ENCODE assay signal across 12 mouse cellular contexts in the genomic region with DNA sequence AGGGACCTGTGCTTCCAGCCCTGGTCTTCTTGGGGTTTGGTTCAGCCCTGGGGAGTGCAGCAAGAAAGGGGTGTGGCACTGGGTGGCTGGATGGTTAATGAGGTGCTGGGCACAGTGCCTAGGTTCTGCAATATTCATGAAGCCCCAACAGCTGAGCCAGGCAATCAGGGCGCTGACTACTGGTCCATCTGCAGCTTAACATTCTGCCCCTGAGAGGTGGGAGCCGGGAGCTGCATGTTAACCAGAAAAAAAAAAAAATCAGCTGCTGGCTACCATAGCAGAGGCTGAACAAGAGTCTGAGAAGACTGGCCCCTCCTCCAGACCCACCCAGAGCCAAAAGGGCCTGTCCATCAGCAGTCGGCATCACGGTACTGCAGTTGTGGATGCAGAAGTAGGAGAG. TPM values are rescaled to one million over a fixed set of nuclear protein-coding genes. Genes with fewer than 3 reads are reported as not detected.
DNase-seq lines count a peak whose midpoint lies in the region; ATAC-seq and TF ChIP-seq lines count a peak whose summit lies in the region.
"Had no signal": no experiment of that assay in that cellular context is flagged by ENCODE, and none has a peak within 500 bp of the region (broad histone marks: within the 10 kb centered on the region; RNA-seq: fewer than 3 reads in every experiment).

No protein-coding gene starts in this region.

- DNase-seq in cerebellum, adult 2 months, result peak; percentile 34 to 37
- DNase-seq in cerebellum, adult 11 months, result no peak
- DNase-seq in midbrain, embryonic 11.5 days (ENCODE audit: low spot score, missing footprints), result no peak
- peak; percentile 68 for DNase-seq in forebrain, postnatal 0 days
- peak; percentile 78 for DNase-seq in midbrain, postnatal 0 days (ENCODE audit: low spot score)
- DNase-seq in yolk sac, embryonic 10.5 days (ENCODE audit: low spot score), result no peak
- DNase-seq in spleen, postnatal 14 days (ENCODE audit: low spot score in 2 of 2), result no peak
- DNase-seq: gastrocnemius, postnatal 25 days; lung, embryonic 14.5 days had no signal

- no peaks in the 10 kb centered on the region for H3K9me3 ChIP-seq in midbrain, embryonic 11.5 days (ENCODE audit: control insufficient read depth, low read length)
- H3K9me3 ChIP-seq in midbrain, embryonic 16.5 days (replicated peaks; ENCODE audit: control insufficient read depth, low read length, poor library complexity, severe bottlenecking), result no peaks in the 10 kb centered on the region
- no peaks in the 10 kb centered on the region for H3K9me3 ChIP-seq in forebrain, postnatal 0 days (ENCODE audit: low read length)
- no peaks in the 10 kb centered on the region for H3K9me3 ChIP-seq in midbrain, postnatal 0 days (ENCODE audit: low read length)
- H3K9me3 ChIP-seq: G1E had no signal

- H3K4me1 ChIP-seq in cerebellum, adult 2 months (ENCODE audit: control insufficient read depth, insufficient read depth, low read length), result peaks cover 60% of the 10 kb centered on the region
- H3K4me1 ChIP-seq in midbrain, embryonic 11.5 days (ENCODE audit: control insufficient read depth, insufficient read depth, low read length), result peaks cover 8% of the 10 kb centered on the region; the same call in 1 of the 2 replicates
- H3K4me1 ChIP-seq in midbrain, embryonic 16.5 days (ENCODE audit: control insufficient read depth, insufficient read depth, low read length), result peaks cover 25% of the 10 kb centered on the region
- peaks cover 18% of the 10 kb centered on the region; the same call in 1 of the 2 replicates for H3K4me1 ChIP-seq in forebrain, postnatal 0 days (ENCODE audit: insufficient read depth)
- peaks cover 22% of the 10 kb centered on the region for H3K4me1 ChIP-seq in midbrain, postnatal 0 days (ENCODE audit: insufficient read depth, low read length)

- no peaks in the 10 kb centered on the region for H3K27me3 ChIP-seq in cerebellum, adult 2 months (ENCODE audit: control insufficient read depth, insufficient read depth, low read length)
- no peaks in the 10 kb centered on the region for H3K27me3 ChIP-seq in midbrain, embryonic 11.5 days (ENCODE audit: control insufficient read depth, insufficient read depth, low read length)
- no peaks in the 10 kb centered on the region for H3K27me3 ChIP-seq in midbrain, embryonic 16.5 days (ENCODE audit: control insufficient read depth, insufficient read depth, low read depth, low read length)
- H3K27me3 ChIP-seq in forebrain, postnatal 0 days (ENCODE audit: insufficient read depth, low read length), result no peaks in the 10 kb centered on the region
- no peaks in the 10 kb centered on the region for H3K27me3 ChIP-seq in midbrain, postnatal 0 days (ENCODE audit: insufficient read depth, low read length)

- TF ChIP-seq POLR2A in cerebellum, adult 2 months (IDR thresholded peaks at IDR 0.05; ENCODE audit: borderline replicate concordance, insufficient read depth, low read length), result no peak

- 28% methylated on average over 4 of the region's 4 CpGs for WGBS in cerebellum, adult 2 months
- 38% methylated on average over 4 of the region's 4 CpGs for WGBS in midbrain, embryonic 11.5 days
- WGBS in midbrain, embryonic 16.5 days, result 36% methylated on average over 4 of the region's 4 CpGs
- WGBS in forebrain, postnatal 0 days, result 13% methylated on average over 4 of the region's 4 CpGs
- WGBS in midbrain, postnatal 0 days, result 23% methylated on average over 4 of the region's 4 CpGs

- no peak for TF ChIP-seq CTCF in cerebellum, adult 2 months (IDR thresholded peaks at IDR 0.05; ENCODE audit: borderline replicate concordance, insufficient read depth, low read depth, low read length)
- no peak for TF ChIP-seq CTCF in forebrain, postnatal 0 days (IDR thresholded peaks at IDR 0.05; ENCODE audit: low read depth)
- no peak for TF ChIP-seq CTCF in midbrain, postnatal 0 days (IDR thresholded peaks at IDR 0.05)

- 0 out of 2 replicates have a peak, but pooled peaks have one; percentile 22 for ATAC-seq in midbrain, embryonic 11.5 days (ENCODE audit: low FRiP score)
- no peak for ATAC-seq in midbrain, embryonic 16.5 days
- peak; percentile 60 for ATAC-seq in forebrain, postnatal 0 days
- ATAC-seq in midbrain, postnatal 0 days (ENCODE audit: low FRiP score), result no peak
- ATAC-seq: intestine, embryonic 16.5 days had no signal

- no peak overlapping the region for H3K4me2 ChIP-seq in midbrain, embryonic 11.5 days
- no peak overlapping the region for H3K4me2 ChIP-seq in midbrain, embryonic 16.5 days (ENCODE audit: low read length)
- no peak overlapping the region for H3K4me2 ChIP-seq in forebrain, postnatal 0 days (ENCODE audit: low read depth)
- no peak overlapping the region for H3K4me2 ChIP-seq in midbrain, postnatal 0 days (ENCODE audit: low read depth, low read length, poor library complexity, severe bottlenecking)
- H3K4me2 ChIP-seq: lung, embryonic 14.5 days had no signal

- H3K9ac ChIP-seq in midbrain, embryonic 11.5 days (ENCODE audit: low read length), result no peak overlapping the region
- H3K9ac ChIP-seq in midbrain, embryonic 16.5 days (ENCODE audit: low read depth, low read length), result no peak overlapping the region
- H3K9ac ChIP-seq in forebrain, postnatal 0 days, result no peak overlapping the region
- no peak overlapping the region for H3K9ac ChIP-seq in midbrain, postnatal 0 days (replicated peaks; ENCODE audit: low read length, poor library complexity, severe bottlenecking)
- H3K9ac ChIP-seq: lung, embryonic 14.5 days had no signal

- H3K36me3 ChIP-seq in midbrain, embryonic 11.5 days (ENCODE audit: control insufficient read depth, insufficient read depth, low read length), result no peaks in the 10 kb centered on the region
- no peaks in the 10 kb centered on the region for H3K36me3 ChIP-seq in midbrain, embryonic 16.5 days (ENCODE audit: control insufficient read depth, insufficient read depth, low read length)
- no peaks in the 10 kb centered on the region for H3K36me3 ChIP-seq in forebrain, postnatal 0 days (ENCODE audit: insufficient read depth)
- no peaks in the 10 kb centered on the region; the same call in 1 of the 2 replicates for H3K36me3 ChIP-seq in midbrain, postnatal 0 days (ENCODE audit: insufficient read depth, low read length)
- H3K36me3 ChIP-seq: G1E had no signal

- H3K27ac ChIP-seq in cerebellum, adult 2 months (ENCODE audit: insufficient read depth, low read length), result peak overlapping the region; percentile 32; the same call in 1 of the 2 replicates
- no peak overlapping the region for H3K27ac ChIP-seq in midbrain, embryonic 11.5 days (ENCODE audit: low read depth, low read length)
- no peak overlapping the region for H3K27ac ChIP-seq in midbrain, embryonic 16.5 days (ENCODE audit: low read length)
- 0 out of 2 replicates have a peak overlapping the region, but pooled peaks have one; percentile 35 for H3K27ac ChIP-seq in forebrain, postnatal 0 days (ENCODE audit: low read depth, low read length)
- H3K27ac ChIP-seq in midbrain, postnatal 0 days (ENCODE audit: low read depth, low read length), result no peak overlapping the region

- H3K4me3 ChIP-seq in cerebellum, adult 2 months (replicated peaks; ENCODE audit: insufficient read depth, low read depth, low read length), result no peak overlapping the region
- no peak overlapping the region for H3K4me3 ChIP-seq in midbrain, embryonic 11.5 days (ENCODE audit: low read depth, low read length)
- no peak overlapping the region for H3K4me3 ChIP-seq in midbrain, embryonic 16.5 days (ENCODE audit: low read depth, low read length)
- no peak overlapping the region for H3K4me3 ChIP-seq in forebrain, postnatal 0 days (ENCODE audit: low read depth, low read length)
- H3K4me3 ChIP-seq in midbrain, postnatal 0 days (ENCODE audit: low read depth, low read length), result no peak overlapping the region

RNA-seq across cellular contexts. Expression of a gene that starts 52.7 kb away (rescaled TPM):
- 210 and 244 TPM in 2 replicates for polyA plus RNA-seq in cerebellum, adult 2 months (2012; rRNA removed)
- polyA plus RNA-seq in midbrain, embryonic 11.5 days (2014; fragmentation: Nextera tagmentation; extraction: Ambion mirVana), result 15.3 and 15.7 TPM in 2 replicates
- polyA plus RNA-seq in midbrain, embryonic 16.5 days (2015; fragmentation: Nextera tagmentation; extraction: Ambion mirVana), result 32.0 and 33.4 TPM in 2 replicates
- total RNA-seq in forebrain, postnatal 0 days (2014; rRNA removed), result 43.3 and 53.2 TPM in 2 replicates
- polyA plus RNA-seq in forebrain, postnatal 0 days (2015; fragmentation: Nextera tagmentation; extraction: Ambion mirVana), result 24.7 and 31.6 TPM in 2 replicates
- total RNA-seq in midbrain, postnatal 0 days (2014; rRNA removed), result 36.2 and 45.8 TPM in 2 replicates
- 21.4 and 22.8 TPM in 2 replicates for polyA plus RNA-seq in midbrain, postnatal 0 days (2015; fragmentation: Nextera tagmentation; extraction: Ambion mirVana)
- polyA plus RNA-seq: G1E had no signal

Comparison
In these comparisons a context has a peak if more than half of its experiments do, and no peak if none do; other contexts are left out.
1. DNase-seq: peak in cerebellum, adult 2 months (2 of 2), forebrain, postnatal 0 days (single experiment) and midbrain, postnatal 0 days (single experiment); none in cerebellum, adult 11 months (single experiment), midbrain, embryonic 11.5 days (single experiment), yolk sac, embryonic 10.5 days (single experiment) and spleen, postnatal 14 days (0 of 2).
2. ATAC-seq: peak in midbrain, embryonic 11.5 days (single experiment) and forebrain, postnatal 0 days (single experiment); none in midbrain, embryonic 16.5 days (single experiment) and midbrain, postnatal 0 days (single experiment).
3. H3K27ac ChIP-seq: peak in cerebellum, adult 2 months (single experiment) and forebrain, postnatal 0 days (single experiment); none in midbrain, embryonic 11.5 days (single experiment), midbrain, embryonic 16.5 days (single experiment) and midbrain, postnatal 0 days (single experiment).